Mouse (Mus musculus): ENCODE results near the gene Farp2. TPM values are rescaled to one million over a fixed set of nuclear protein-coding genes. Genes with fewer than 3 reads are reported as not detected.
A peak's percentile ranks its signal among the peaks of the same experiment; 100 is the strongest.
"Not testable (repeated sequence)": the region's sequence is repeated elsewhere in the genome, so short reads cannot be mapped to it uniquely, and the experiment has no call there.

Gene Farp2
- total RNA-seq, 2 experiments from 2014 or later = 1.1 to 5.0 TPM

GRCm38 (mm10) chr1:93632723-93633122, 120.8 kb downstream of the Farp2 start:
- ATAC-seq (replicated peaks; ENCODE audit: poor library complexity) = peak; percentile 14

DNA sequence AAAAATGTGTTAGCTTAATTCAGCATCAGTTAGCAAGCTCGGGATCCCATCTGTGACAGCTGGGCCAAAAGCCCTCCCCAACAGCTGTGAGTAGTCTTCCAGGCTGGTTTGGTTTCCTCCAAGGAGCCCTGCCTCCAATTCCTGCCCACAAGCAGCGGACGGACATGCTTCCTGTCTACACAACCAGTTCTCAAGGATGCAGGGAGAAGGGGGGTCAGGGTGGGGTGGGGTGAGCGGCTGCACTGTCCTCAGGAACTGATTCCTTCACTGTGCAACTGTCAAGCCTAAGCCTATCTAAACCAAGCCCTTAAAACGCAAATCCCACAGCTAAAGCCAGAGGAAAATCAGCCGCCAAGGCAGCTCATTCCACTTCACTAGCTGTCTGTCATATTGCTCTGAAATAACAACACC, 122.6 kb downstream of the Farp2 start:
- 0 out of 2 replicates have a peak, but pooled peaks have one; percentile 6 for ATAC-seq (replicated peaks; ENCODE audit: poor library complexity)

DNA sequence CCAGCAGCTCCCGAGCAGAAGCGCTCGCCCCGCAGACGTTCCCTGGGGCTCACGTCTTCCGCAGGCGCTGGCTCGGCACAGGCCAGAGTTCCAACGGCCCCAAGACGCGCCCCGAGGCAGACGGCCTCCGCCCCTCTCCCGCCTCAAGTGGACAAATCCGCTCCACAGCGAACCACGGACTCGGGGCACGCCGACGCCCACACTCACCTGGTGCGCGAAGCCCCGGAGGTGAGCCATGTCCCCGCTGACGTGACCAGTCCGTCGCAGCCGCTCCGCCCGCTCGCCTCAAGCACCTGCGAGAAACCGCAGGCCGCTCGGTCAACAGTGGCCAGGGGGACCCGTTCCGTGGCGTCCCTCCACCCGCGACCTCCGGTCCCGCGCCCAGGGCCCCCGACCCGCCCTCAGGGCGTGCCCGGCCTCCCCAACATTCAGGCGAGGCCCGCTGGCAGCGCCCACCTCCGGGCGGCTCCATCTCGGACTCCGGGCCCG, 123.3 kb downstream of the Farp2 start:
- peak; percentile 17 for ATAC-seq (replicated peaks; ENCODE audit: poor library complexity)

GRCm38 (mm10) chr1:93635580-93636192, 123.8 kb downstream of the Farp2 start:
- peak; percentile 90 for ATAC-seq (replicated peaks; ENCODE audit: poor library complexity)

DNA sequence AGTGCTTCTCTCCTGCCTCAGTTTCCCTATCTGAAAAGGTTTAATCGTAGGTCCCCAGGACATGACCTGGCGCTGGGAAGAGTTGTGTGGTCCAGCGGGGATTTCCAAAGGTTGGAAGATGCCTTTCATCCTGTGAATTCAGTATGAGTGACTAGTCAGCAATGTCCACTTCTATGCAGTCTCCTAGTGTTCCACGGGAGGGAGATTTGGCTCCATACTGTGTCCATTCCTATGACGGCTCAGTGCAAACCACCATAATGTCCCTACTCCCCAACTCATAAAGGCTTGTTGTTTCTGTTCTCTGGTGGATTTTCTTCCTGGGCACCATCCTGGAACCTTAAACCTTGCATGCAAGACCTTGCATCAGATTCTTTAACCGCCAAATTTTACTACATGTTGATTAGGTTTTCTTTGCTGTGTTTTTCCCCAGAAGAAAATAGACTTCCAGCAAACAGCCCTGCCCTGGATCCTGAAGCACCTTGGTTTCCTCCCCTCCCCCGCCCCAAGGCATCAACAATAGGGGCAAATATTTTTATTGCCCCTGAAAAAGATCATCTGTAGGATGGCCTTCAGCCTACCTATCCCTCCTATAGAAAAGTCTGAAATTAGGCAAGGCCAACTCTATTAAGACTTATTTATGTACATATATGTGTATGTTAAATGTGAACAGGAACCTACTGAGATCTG, 124.5 kb downstream of the Farp2 start:
- peak; percentile 19 for ATAC-seq (replicated peaks; ENCODE audit: poor library complexity)

DNA sequence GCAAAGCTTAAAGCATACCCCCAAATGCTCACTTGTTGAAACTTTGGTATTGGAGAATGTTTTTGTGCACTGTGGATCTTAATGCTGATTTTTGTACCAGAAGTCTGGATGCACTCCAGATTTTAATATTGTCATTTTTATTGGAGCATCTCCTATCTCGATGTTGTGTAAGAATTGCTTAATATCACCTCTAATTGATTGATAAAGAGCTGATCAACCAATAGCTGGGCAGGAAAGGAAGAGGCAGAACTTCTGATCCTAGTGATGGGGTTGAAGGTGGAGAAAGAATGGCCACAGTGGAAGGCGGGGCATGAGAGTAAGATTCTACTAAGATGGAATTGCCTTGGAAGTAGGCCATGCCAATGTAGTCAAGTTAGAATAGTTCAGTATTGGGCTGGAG, 130.1 kb downstream of the Farp2 start:
- no peak for ATAC-seq (replicated peaks; ENCODE audit: poor library complexity)

- ATAC-seq (replicated peaks; ENCODE audit: poor library complexity) = no peak
Measured at GRCm38 (mm10) chr1:93642692-93643091, 130.8 kb downstream of the Farp2 start.

DNA sequence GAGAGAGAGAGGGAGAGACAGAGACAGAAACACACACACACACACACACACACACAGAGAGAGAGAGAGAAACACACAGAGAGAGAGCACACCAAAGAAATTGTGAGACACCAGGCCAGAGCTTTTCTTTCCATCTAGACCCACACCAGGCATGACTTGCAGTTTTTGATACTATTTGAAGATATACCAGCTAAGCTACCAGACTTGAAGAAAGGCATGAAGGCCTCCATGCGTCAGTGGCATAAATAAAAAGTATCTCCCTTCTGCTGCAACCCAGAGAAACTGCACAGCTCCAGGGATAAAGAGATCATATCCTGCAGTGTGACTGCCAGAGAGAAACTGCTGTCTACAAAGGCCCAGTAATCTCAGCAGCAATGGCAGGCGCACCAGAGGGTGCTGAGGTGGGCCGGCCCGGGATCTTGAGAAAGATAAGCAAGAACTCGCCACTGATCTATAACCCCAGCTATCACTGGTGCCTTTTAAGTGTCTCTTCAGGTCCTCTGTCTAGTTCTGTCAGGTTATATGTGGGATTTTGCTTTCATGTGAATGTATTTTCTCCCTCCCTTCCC, 137.8 kb downstream of the Farp2 start:
- peak; percentile 80 for ATAC-seq (replicated peaks; ENCODE audit: poor library complexity)

DNA sequence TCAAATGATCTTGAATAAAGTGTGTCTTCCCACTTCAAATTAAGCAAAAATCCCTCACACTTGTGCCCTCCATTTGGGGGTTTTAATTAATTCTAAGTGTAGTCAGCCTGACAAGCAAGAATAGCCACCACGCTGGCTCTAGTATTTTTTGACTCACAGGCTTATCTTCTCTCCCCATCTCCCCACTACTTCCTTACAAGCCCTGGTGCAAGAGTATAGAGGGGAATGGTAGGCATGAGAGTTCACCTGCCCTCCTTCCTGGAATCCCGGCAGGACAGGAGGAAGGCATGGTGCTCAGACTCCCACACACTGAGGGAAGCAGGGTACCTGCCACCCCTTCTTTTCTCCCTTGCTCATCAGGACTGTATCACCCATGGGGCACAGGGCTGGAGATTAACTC, 142.4 kb downstream of the Farp2 start:
- ATAC-seq (replicated peaks; ENCODE audit: poor library complexity) = peak; percentile 56

DNA sequence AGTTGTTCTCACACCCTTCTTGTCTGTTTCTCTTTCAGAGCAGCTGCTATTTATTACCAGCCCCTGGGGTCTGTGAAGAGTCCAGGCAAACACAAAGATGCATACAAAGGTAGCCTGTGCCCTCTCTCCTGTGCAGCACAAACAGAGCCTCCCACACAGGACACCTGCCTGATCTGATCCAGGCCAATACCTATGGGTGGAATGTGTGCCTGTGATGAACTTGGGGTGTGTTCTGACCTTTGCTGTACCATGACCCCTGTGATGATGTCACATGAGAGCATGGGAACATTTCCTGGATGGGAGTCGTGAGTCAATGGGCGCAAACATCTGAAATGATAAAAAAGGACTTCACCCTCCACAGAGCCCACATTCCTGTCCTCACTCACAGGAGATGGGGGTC, 142.9 kb downstream of the Farp2 start:
- no peak for ATAC-seq (replicated peaks; ENCODE audit: poor library complexity)

DNA sequence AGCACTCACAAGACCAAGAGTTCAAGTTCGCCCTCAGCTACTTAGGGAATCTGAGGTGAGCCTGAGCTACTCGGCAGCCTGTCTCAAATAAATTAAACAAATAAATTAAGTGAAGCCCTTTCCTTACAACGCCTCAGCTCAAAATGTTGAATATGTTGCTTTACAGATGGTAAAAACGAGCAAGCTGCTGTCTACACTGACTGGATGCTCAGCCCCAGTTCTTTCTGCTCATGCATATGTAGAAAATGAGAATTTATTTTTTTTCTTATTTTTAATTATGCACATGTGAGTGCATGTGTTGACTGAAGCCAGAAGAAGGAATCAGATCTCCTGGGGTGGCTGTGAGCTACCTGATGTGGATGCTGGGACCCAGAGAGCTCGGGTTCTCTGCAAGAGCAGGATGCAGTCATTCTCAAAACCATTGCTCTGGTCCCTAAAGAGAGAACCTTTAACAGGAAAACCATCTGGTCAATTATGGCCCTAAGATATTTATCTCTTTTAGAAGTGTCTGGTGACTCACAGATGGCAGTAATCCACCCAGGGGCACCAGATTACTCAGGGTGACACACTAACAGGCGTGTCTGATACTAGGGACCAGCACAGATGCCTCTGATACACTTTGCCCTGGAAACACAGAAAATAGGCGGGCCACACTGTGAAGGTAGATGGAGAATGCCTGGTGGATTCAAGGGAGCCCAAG, 144.6 kb downstream of the Farp2 start:
- ATAC-seq (replicated peaks; ENCODE audit: poor library complexity) = no peak

GRCm38 (mm10) chr1:93657025-93657360, 145.1 kb downstream of the Farp2 start:
- ATAC-seq (replicated peaks; ENCODE audit: poor library complexity) = no peak

GRCm38 (mm10) chr1:93658559-93658958, 146.7 kb downstream of the Farp2 start, which contains the start of gene Stk25:
Gene Stk25 (minus strand): TSS chr1:93658659.
- ATAC-seq (replicated peaks; ENCODE audit: poor library complexity) = not testable (repeated sequence)

DNA sequence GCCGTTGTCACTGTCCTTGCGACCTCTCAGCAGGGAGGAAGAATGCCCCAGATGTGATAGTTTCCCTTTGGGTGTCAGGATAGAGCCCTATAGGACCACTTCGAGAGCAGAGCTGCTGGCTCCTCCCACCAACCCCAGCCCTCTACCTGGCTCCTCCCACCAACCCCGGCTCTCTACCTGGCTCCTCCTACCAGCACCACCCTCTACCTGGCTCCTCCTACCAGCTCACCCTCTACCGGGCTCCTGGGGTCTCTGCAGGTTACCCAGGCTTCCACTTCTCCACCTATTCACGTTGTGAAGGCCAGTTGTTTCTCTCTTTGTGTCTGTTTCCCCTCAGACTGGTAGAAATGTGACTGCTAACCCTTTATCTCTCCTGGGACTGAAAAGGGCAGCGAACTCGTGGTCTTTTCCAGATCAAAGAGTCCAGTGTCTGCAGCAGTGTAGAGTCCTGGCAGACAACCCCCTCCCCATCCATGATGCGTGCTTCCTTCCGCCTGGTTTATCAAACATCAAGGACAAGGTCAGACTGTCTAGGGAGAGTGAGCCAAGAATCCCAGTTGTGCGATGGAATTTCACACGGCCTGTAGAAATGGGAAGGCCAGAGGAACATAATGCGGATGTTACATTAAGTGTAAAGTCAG, 156.0 kb downstream of the Farp2 start:
- peak; percentile 72 for ATAC-seq (replicated peaks; ENCODE audit: poor library complexity)

- peak; percentile 94 for ATAC-seq (replicated peaks; ENCODE audit: poor library complexity)
Measured at GRCm38 (mm10) chr1:93668791-93669548, 157.1 kb downstream of the Farp2 start.

- ATAC-seq (replicated peaks; ENCODE audit: poor library complexity) = no peak
Measured at GRCm38 (mm10) chr1:93669941-93670340, 158.1 kb downstream of the Farp2 start.

All from megakaryocyte progenitor cell, adult 5-6 weeks (primary cell).